Mouse (Mus musculus) liver, embryonic 14.5 days (tissue): ENCODE measurements around the gene Sdk1. TPM values are rescaled to one million over a fixed set of nuclear protein-coding genes. Genes with fewer than 3 reads are reported as not detected.

Experiments used
- ATAC-seq: fragments of 200-750 bp; cut with Nextera tagmentation; 2 replicates; pipeline ENCODE4 v1.8.0; 2017; ENCODE audit warnings: moderate number of reproducible peaks, mild to moderate bottlenecking, moderate library complexity; ENCODE audit not compliant: insufficient read depth
- DNase-seq, 3 experiments: peaks; one replicate each; pipeline ENCODE4 v3.0.0-alpha.2; 2012 to 2013; ENCODE audit warnings: low read depth in 3 of 3, low spot score in 3 of 3
- H3K27ac ChIP-seq: fragments of 300-500 bp; sonication (generic); 2 replicates; pipeline ENCODE4 v1.5.1; 2014; ENCODE audit warnings: moderate library complexity, mild to moderate bottlenecking, control low read depth, inconsistent platforms
- H3K27me3 ChIP-seq: fragments of 300-500 bp; sonication (generic); 2 replicates; pipeline ENCODE4 v1.6.1; 2014; ENCODE audit warnings: mild to moderate bottlenecking, low read length, moderate library complexity; ENCODE audit not compliant: control insufficient read depth, insufficient read depth
- H3K36me3 ChIP-seq: fragments of 300-500 bp; sonication (generic); replicated peaks from 2 replicates; pipeline ENCODE4 v1.6.1; 2014; ENCODE audit warnings: low read depth; ENCODE audit not compliant: control insufficient read depth, insufficient read depth
- H3K4me1 ChIP-seq, 2 experiments: fragments of 200-500 bp in 1 of 2; fragments of 300-500 bp in 1 of 2; sonication (generic) in 1 of 2; replicated peaks; 2 replicates each; pipeline ENCODE4 v1.6.1; 2012 to 2014; ENCODE audit warnings: antibody characterized with exemption in 1 of 2, inconsistent platforms in 1 of 2, low read length in 1 of 2; ENCODE audit not compliant: control insufficient read depth in 2 of 2, insufficient read depth in 2 of 2
- H3K4me2 ChIP-seq: fragments of 300-500 bp; sonication (generic); 2 replicates; pipeline ENCODE4 v1.6.1; 2014; ENCODE audit warnings: low read depth, mild to moderate bottlenecking, control low read depth, moderate library complexity
- H3K4me3 ChIP-seq, 2 experiments: fragments of 200-500 bp in 1 of 2; fragments of 300-500 bp in 1 of 2; sonication (generic) in 1 of 2; 2 replicates each; pipeline ENCODE4 v1.5.1; 2012 to 2014; ENCODE audit warnings: low read depth in 2 of 2, low read length in 2 of 2, mild to moderate bottlenecking in 2 of 2, control low read depth in 1 of 2, inconsistent platforms in 1 of 2, moderate library complexity in 1 of 2; ENCODE audit not compliant: insufficient read depth in 1 of 2
- H3K9ac ChIP-seq: fragments of 300-500 bp; sonication (generic); replicated peaks from 2 replicates; pipeline ENCODE4 v1.6.1; 2014; ENCODE audit warnings: mild to moderate bottlenecking, control low read depth, moderate library complexity
- H3K9me3 ChIP-seq: fragments of 300-500 bp; sonication (generic); 2 replicates; pipeline ENCODE4 v1.6.1; 2016; ENCODE audit warnings: low read length, mixed read lengths; ENCODE audit not compliant: control insufficient read depth
- CTCF ChIP-seq: IDR thresholded peaks from 2 replicates; pipeline ENCODE4 v1.5.1; 2016; ENCODE audit warnings: antibody characterized with exemption, low read depth, control low read depth
- EP300 ChIP-seq: IDR thresholded peaks from 2 replicates; pipeline ENCODE4 v1.6.1; 2016; ENCODE audit warnings: antibody characterized with exemption, low read depth
- WGBS: fragments of 180-500 bp; shearing (Covaris S2); extraction: QIAGEN DNeasy Blood & Tissue Kit; methylation state at CpG from one replicate; pipeline ENCODE4 v1.1.7; 2014; ENCODE audit not compliant: insufficient replicate concordance; 5-methylcytosine and 5-hydroxymethylcytosine counted together
- polyA plus RNA-seq, 2 experiments: library from polyadenylated mRNA; depleted of rRNA in 1 of 2; stranded (reverse) in 1 of 2; unstranded in 1 of 2; fragments of >200 nt; fragmentation: Nextera tagmentation in 1 of 2; extraction: Ambion mirVana in 1 of 2; gene quantifications; 2 replicates each; pipeline versions ENCODE4 v1.2.1 to v1.2.3; 2012 to 2014

Sdk1 gene
- polyA plus RNA-seq, 2 experiments = 0.01 to 0.25 TPM

- no peak overlapping the region for H3K9ac ChIP-seq
- no peaks in the 10 kb centered on the region for H3K9me3 ChIP-seq
- H3K27me3 ChIP-seq = no peaks in the 10 kb centered on the region
- H3K4me3 ChIP-seq = no peak overlapping the region
- H3K4me2 ChIP-seq = no peak overlapping the region
- no peaks in the 10 kb centered on the region for H3K36me3 ChIP-seq
- 32% methylated on average over 3 of the region's 3 CpGs for WGBS
- H3K4me1 ChIP-seq = no peaks in the 10 kb centered on the region
- DNase-seq (no peak), ATAC-seq (no peak)
- no peak for TF ChIP-seq EP300
- no peak for TF ChIP-seq CTCF
- H3K27ac ChIP-seq = no peak overlapping the region
Observed at GRCm38 (mm10) chr5:141698406-141698805, 457.1 kb downstream of the Sdk1 start.

GRCm38 (mm10) chr5:141720751-141721150, 479.5 kb downstream of the Sdk1 start:
- no peak for TF ChIP-seq CTCF
- TF ChIP-seq EP300 = no peak
- Histone ChIP-seq H3K27ac (no peak overlapping the region), H3K4me3 (no peak overlapping the region), H3K36me3 (no peaks in the 10 kb centered on the region), H3K9me3 (no peaks in the 10 kb centered on the region), H3K4me1 (no peaks in the 10 kb centered on the region), H3K27me3 (no peaks in the 10 kb centered on the region), H3K9ac (no peak overlapping the region), H3K4me2 (no peak overlapping the region)
- DNase-seq (no peak), ATAC-seq (no peak)
- WGBS = 51% methylated on average over 3 of the region's 3 CpGs

- Histone ChIP-seq H3K4me1 (no peaks in the 10 kb centered on the region), H3K9me3 (no peaks in the 10 kb centered on the region), H3K4me3 (no peak overlapping the region), H3K4me2 (no peak overlapping the region), H3K9ac (no peak overlapping the region), H3K27ac (no peak overlapping the region), H3K27me3 (no peaks in the 10 kb centered on the region), H3K36me3 (no peaks in the 10 kb centered on the region)
- WGBS = 34% methylated on average over 2 of the region's 2 CpGs
- ATAC-seq = no peak
- TF ChIP-seq EP300 (no peak), CTCF (peak; percentile 29)
- DNase-seq = no peak
Observed at GRCm38 (mm10) chr5:141727968-141728367, 486.7 kb downstream of the Sdk1 start.

GRCm38 (mm10) chr5:141730006-141730405, 488.7 kb downstream of the Sdk1 start:
- no peak overlapping the region for H3K27ac ChIP-seq
- no peak overlapping the region for H3K4me2 ChIP-seq
- WGBS = 52% methylated on average over 4 of the region's 4 CpGs
- H3K9ac ChIP-seq = no peak overlapping the region
- H3K4me1 ChIP-seq = no peaks in the 10 kb centered on the region
- no peaks in the 10 kb centered on the region for H3K9me3 ChIP-seq
- H3K36me3 ChIP-seq = no peaks in the 10 kb centered on the region
- H3K4me3 ChIP-seq = no peak overlapping the region
- no peaks in the 10 kb centered on the region for H3K27me3 ChIP-seq
- DNase-seq (no peak), ATAC-seq (no peak)
- TF ChIP-seq CTCF = no peak
- TF ChIP-seq EP300 = no peak

GRCm38 (mm10) chr5:141738725-141739124, 497.4 kb downstream of the Sdk1 start:
- Histone ChIP-seq H3K27me3 (no peaks in the 10 kb centered on the region), H3K9ac (no peak overlapping the region), H3K4me1 (no peaks in the 10 kb centered on the region), H3K4me2 (no peak overlapping the region), H3K27ac (no peak overlapping the region), H3K4me3 (no peak overlapping the region), H3K36me3 (no peaks in the 10 kb centered on the region), H3K9me3 (no peaks in the 10 kb centered on the region)
- WGBS = 52% methylated on average over 5 of the region's 5 CpGs
- DNase-seq (no peak), ATAC-seq (no peak)
- TF ChIP-seq CTCF (peak; percentile 46), EP300 (no peak)
